Mouse (Mus musculus): ENCODE measurements around the gene Fam118b. TPM values are rescaled to one million over a fixed set of nuclear protein-coding genes. Genes with fewer than 3 reads are reported as not detected.

The Fam118b gene
- total and polyA plus RNA-seq, 3 experiments: 23.4 to 30.9 TPM; not detected in 1

DNA sequence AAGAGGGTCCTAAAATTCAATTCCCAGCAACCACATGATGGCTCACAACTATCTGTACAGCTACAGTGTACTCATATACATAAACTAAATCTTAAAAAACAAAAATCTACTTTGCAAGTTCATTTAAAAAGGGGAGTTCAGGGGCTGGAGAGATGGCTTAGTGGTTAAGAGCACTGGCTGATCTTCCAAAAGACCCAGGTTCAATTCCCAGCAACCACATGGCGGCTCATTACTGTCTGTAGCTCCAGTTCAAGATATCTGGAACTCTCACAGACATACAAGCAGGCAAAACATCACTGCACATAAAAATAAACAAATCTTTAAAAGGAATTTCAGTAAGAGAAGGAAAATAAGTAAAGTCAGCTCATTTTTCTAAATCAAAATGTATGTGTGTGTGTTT lies 29.2 kb downstream of the Fam118b start:
- H3K79me2 ChIP-seq (ENCODE audit: control insufficient read depth, insufficient read depth, low read length, poor library complexity): no peaks in the 10 kb centered on the region

GRCm38 (mm10) chr9:35235996-35236395 lies 31.6 kb downstream of the Fam118b start:
- H3K4me1 ChIP-seq (ENCODE audit: control insufficient read depth in 1 of 2, insufficient read depth in 2 of 2, low read length in 2 of 2): no peaks in the 10 kb centered on the region
- TF ChIP-seq USF2 (IDR thresholded peaks at IDR 0.05; ENCODE audit: borderline replicate concordance in 1 of 2, insufficient read depth in 1 of 2, low read depth in 1 of 2, low read length in 2 of 2): no peak
- TF ChIP-seq TAL1 (IDR thresholded peaks at IDR 0.05; ENCODE audit: low read length): no peak
- no peak for TF ChIP-seq NRF1 (IDR thresholded peaks at IDR 0.05; ENCODE audit: insufficient read depth, low read depth, low read length, poor library complexity, severe bottlenecking)
- TF ChIP-seq CTCF (IDR thresholded peaks at IDR 0.05 in 2 of 3, conservative IDR thresholded peaks at IDR 0.05 in 1 of 3; ENCODE audit: control insufficient read depth in 1 of 3, insufficient read depth in 1 of 3, low read depth in 2 of 3, low read length in 3 of 3, poor library complexity in 1 of 3, severe bottlenecking in 1 of 3): no peak
- no peak for TF ChIP-seq ZKSCAN1 (IDR thresholded peaks at IDR 0.05; ENCODE audit: low read depth, low read length)
- no peak for TF ChIP-seq POLR2AphosphoS5 (IDR thresholded peaks at IDR 0.05; ENCODE audit: borderline replicate concordance, low read depth, low read length)
- no peak for TF ChIP-seq POLR2A (IDR thresholded peaks at IDR 0.05; ENCODE audit: control insufficient read depth in 1 of 2, insufficient read depth in 1 of 2, low read depth in 1 of 2, low read length in 2 of 2, poor library complexity in 1 of 2)
- H3K79me2 ChIP-seq (ENCODE audit: control insufficient read depth, insufficient read depth, low read length, poor library complexity): no peaks in the 10 kb centered on the region
- no peaks in the 10 kb centered on the region for H3K27me3 ChIP-seq (ENCODE audit: control insufficient read depth in 1 of 2, insufficient read depth in 2 of 2, low read length in 2 of 2)
- no peak for DNase-seq (ENCODE audit: low read depth, low spot score)
- no peak overlapping the region for H3K4me3 ChIP-seq (ENCODE audit: control insufficient read depth in 1 of 2, insufficient read depth in 1 of 2, low read depth in 2 of 2, low read length in 2 of 2)
- peaks cover under 1 to 2% of the 10 kb centered on the region in 2 experiments; a peak in 2 of 4 replicates for H3K36me3 ChIP-seq (ENCODE audit: control insufficient read depth in 1 of 2, insufficient read depth in 2 of 2, low read length in 2 of 2)
- no peak overlapping the region for H3K27ac ChIP-seq (ENCODE audit: control insufficient read depth, low read depth, low read length)
- no peak overlapping the region for H3K9ac ChIP-seq (ENCODE audit: control insufficient read depth, low read depth, low read length, poor library complexity, severe bottlenecking)
- no peaks in the 10 kb centered on the region for H3K9me3 ChIP-seq (replicated peaks; ENCODE audit: insufficient read depth, low read length)

More for the DNA sequence above, 29.2 kb downstream of the Fam118b start:
- DNase-seq (ENCODE audit: low read depth, low spot score): no peak
- H3K27me3 ChIP-seq (ENCODE audit: control insufficient read depth in 1 of 2, insufficient read depth in 2 of 2, low read length in 2 of 2): no peaks in the 10 kb centered on the region
- H3K4me3 ChIP-seq (ENCODE audit: control insufficient read depth in 1 of 2, insufficient read depth in 1 of 2, low read depth in 2 of 2, low read length in 2 of 2): no peak overlapping the region
- no peak for TF ChIP-seq HCFC1 (IDR thresholded peaks at IDR 0.05; ENCODE audit: low read depth, low read length)
- TF ChIP-seq USF2 (IDR thresholded peaks at IDR 0.05; ENCODE audit: borderline replicate concordance in 1 of 2, insufficient read depth in 1 of 2, low read depth in 1 of 2, low read length in 2 of 2): no peak
- no peak for TF ChIP-seq MAZ (IDR thresholded peaks at IDR 0.05; ENCODE audit: low read depth, low read length)
- no peak for TF ChIP-seq POLR2AphosphoS5 (IDR thresholded peaks at IDR 0.05; ENCODE audit: borderline replicate concordance, low read depth, low read length)
- TF ChIP-seq MEF2A (IDR thresholded peaks at IDR 0.05; ENCODE audit: extremely low read depth, insufficient replicate concordance, low read depth, low read length, poor library complexity, severe bottlenecking): no peak
- TF ChIP-seq MAX (IDR thresholded peaks at IDR 0.05; ENCODE audit: low read length): no peak
- H3K9ac ChIP-seq (ENCODE audit: control insufficient read depth, low read depth, low read length, poor library complexity, severe bottlenecking): no peak overlapping the region
- peaks cover 0 to 2% of the 10 kb centered on the region in 2 experiments; a peak in 1 of 4 replicates for H3K36me3 ChIP-seq (ENCODE audit: control insufficient read depth in 1 of 2, insufficient read depth in 2 of 2, low read length in 2 of 2)
- H3K4me1 ChIP-seq (ENCODE audit: control insufficient read depth in 1 of 2, insufficient read depth in 2 of 2, low read length in 2 of 2): no peaks in the 10 kb centered on the region
- no peaks in the 10 kb centered on the region for H3K9me3 ChIP-seq (replicated peaks; ENCODE audit: insufficient read depth, low read length)
- no peak overlapping the region for H3K27ac ChIP-seq (ENCODE audit: control insufficient read depth, low read depth, low read length)

DNA sequence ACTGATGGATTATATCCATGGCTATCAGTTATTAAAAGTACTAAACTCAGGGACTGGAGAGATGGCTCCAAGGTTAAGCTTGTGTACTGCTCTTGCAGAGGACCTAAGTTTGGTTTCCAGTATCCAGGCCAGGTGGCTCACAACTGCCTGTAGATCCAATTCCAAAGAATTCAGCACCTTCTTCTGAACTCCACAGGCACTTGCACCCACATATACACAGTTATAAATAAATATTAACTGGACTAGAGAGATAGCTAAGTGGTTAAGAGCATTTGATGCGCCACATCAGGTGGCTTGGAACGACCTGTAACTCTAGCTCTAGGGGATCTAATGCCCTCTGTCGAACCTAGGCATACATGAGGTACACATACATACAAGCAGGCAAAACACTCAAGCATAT lies 38.9 kb downstream of the Fam118b start:
- Histone ChIP-seq H3K36me3 (ENCODE audit: control insufficient read depth in 1 of 2, insufficient read depth in 2 of 2, low read length in 2 of 2) (peaks cover 0 to 6% of the 10 kb centered on the region in 2 experiments; a peak in 2 of 4 replicates), H3K27me3 (ENCODE audit: control insufficient read depth in 1 of 2, insufficient read depth in 2 of 2, low read length in 2 of 2) (no peaks in the 10 kb centered on the region), H3K79me2 (ENCODE audit: control insufficient read depth, insufficient read depth, low read length, poor library complexity) (no peaks in the 10 kb centered on the region), H3K4me1 (ENCODE audit: control insufficient read depth in 1 of 2, insufficient read depth in 2 of 2, low read length in 2 of 2) (peaks cover 0 to 5% of the 10 kb centered on the region in 2 experiments; a peak in 1 of 4 replicates), H3K9ac (ENCODE audit: control insufficient read depth, low read depth, low read length, poor library complexity, severe bottlenecking) (no peak overlapping the region), H3K27ac (ENCODE audit: control insufficient read depth, low read depth, low read length) (no peak overlapping the region), H3K9me3 (replicated peaks; ENCODE audit: insufficient read depth, low read length) (no peaks in the 10 kb centered on the region), H3K4me3 (ENCODE audit: control insufficient read depth in 1 of 2, insufficient read depth in 1 of 2, low read depth in 2 of 2, low read length in 2 of 2) (no peak overlapping the region)
- no peak for DNase-seq (ENCODE audit: low read depth, low spot score)
- TF ChIP-seq ZNF384 (IDR thresholded peaks at IDR 0.05; ENCODE audit: low read depth, low read length) (no peak), ELF1 (IDR thresholded peaks at IDR 0.05; ENCODE audit: low read depth, low read length) (no peak), E2F4 (IDR thresholded peaks at IDR 0.05; ENCODE audit: borderline replicate concordance, low read depth, low read length) (no peak), POLR2A (IDR thresholded peaks at IDR 0.05; ENCODE audit: control insufficient read depth in 1 of 2, insufficient read depth in 1 of 2, low read depth in 1 of 2, low read length in 2 of 2, poor library complexity in 1 of 2) (no peak), MYC (IDR thresholded peaks at IDR 0.05; ENCODE audit: low read depth, low read length) (no peak), SIN3A (IDR thresholded peaks at IDR 0.05; ENCODE audit: low read length) (no peak), EP300 (IDR thresholded peaks at IDR 0.05; ENCODE audit: low read depth in 1 of 2, low read length in 2 of 2) (no peak), CHD1 (IDR thresholded peaks at IDR 0.05; ENCODE audit: low read depth, low read length) (no peak), MEF2A (IDR thresholded peaks at IDR 0.05; ENCODE audit: extremely low read depth, insufficient replicate concordance, low read depth, low read length, poor library complexity, severe bottlenecking) (no peak), TAL1 (IDR thresholded peaks at IDR 0.05; ENCODE audit: low read length) (no peak), ZKSCAN1 (IDR thresholded peaks at IDR 0.05; ENCODE audit: low read depth, low read length) (no peak), TCF12 (IDR thresholded peaks at IDR 0.05; ENCODE audit: low read depth, low read length) (no peak), ZC3H11A (IDR thresholded peaks at IDR 0.05; ENCODE audit: low read depth, low read length) (no peak), MXI1 (IDR thresholded peaks at IDR 0.05; ENCODE audit: low read depth, low read length) (no peak)
